Mouse (Mus musculus): ENCODE measurements around the gene Igf2bp2.

- TF ChIP-seq ELF1 (IDR thresholded peaks at IDR 0.05; ENCODE audit: low read depth, low read length) (no peak), POLR2A (IDR thresholded peaks at IDR 0.05; ENCODE audit: low read depth, low read length) (no peak), USF1 (IDR thresholded peaks at IDR 0.05; ENCODE audit: low read depth, low read length) (no peak), MAFK (IDR thresholded peaks at IDR 0.05; ENCODE audit: insufficient replicate concordance, low read length) (no peak), EP300 (IDR thresholded peaks at IDR 0.05; ENCODE audit: low read length) (no peak), E2F4 (IDR thresholded peaks at IDR 0.05; ENCODE audit: insufficient replicate concordance, low read depth, low read length) (no peak), CTCF (conservative IDR thresholded peaks at IDR 0.05 in 1 of 2, IDR thresholded peaks at IDR 0.05 in 1 of 2; ENCODE audit: low read depth in 2 of 2, low read length in 2 of 2) (no peak), KAT2A (IDR thresholded peaks at IDR 0.05; ENCODE audit: insufficient replicate concordance, low read length) (no peak), TCF12 (IDR thresholded peaks at IDR 0.05; ENCODE audit: low read depth, low read length) (no peak), JUN (IDR thresholded peaks at IDR 0.05; ENCODE audit: insufficient read depth, low read depth, low read length) (no peak), USF2 (conservative IDR thresholded peaks at IDR 0.05; ENCODE audit: low read depth, low read length) (no peak), MEF2A (IDR thresholded peaks at IDR 0.05; ENCODE audit: borderline replicate concordance, low read depth, low read length) (no peak), MAX (IDR thresholded peaks at IDR 0.05; ENCODE audit: low read length) (no peak), ZKSCAN1 (IDR thresholded peaks at IDR 0.05; ENCODE audit: borderline replicate concordance, low read depth, low read length) (no peak)
These were observed 14.9 kb upstream of the Igf2bp2 start for GRCm38 (mm10) chr16:22177999-22178398.

Measured in CH12.LX (cell line).